Mouse (Mus musculus): ENCODE data around the gene Pld6.

The Pld6 gene

GRCm38 (mm10) chr11:59810480-59811158 lies 23.2 kb upstream of the Pld6 start:
- H3K27me3 ChIP-seq (ENCODE audit: insufficient read depth, low read length), result no peaks in the 10 kb centered on the region
- peaks cover 87% of the 10 kb centered on the region for H3K4me1 ChIP-seq (replicated peaks; ENCODE audit: low read depth, low read length)
- peaks cover 26% of the 10 kb centered on the region for H3K36me3 ChIP-seq (ENCODE audit: insufficient read depth, low read length)
- peak overlapping the region; percentile 90 for H3K4me3 ChIP-seq (replicated peaks; ENCODE audit: low read length)
- no peak for TF ChIP-seq POU5F1 (IDR thresholded peaks at IDR 0.05; ENCODE audit: borderline replicate concordance, low read length)
- H3K9me3 ChIP-seq (ENCODE audit: low read length), result no peaks in the 10 kb centered on the region

DNA sequence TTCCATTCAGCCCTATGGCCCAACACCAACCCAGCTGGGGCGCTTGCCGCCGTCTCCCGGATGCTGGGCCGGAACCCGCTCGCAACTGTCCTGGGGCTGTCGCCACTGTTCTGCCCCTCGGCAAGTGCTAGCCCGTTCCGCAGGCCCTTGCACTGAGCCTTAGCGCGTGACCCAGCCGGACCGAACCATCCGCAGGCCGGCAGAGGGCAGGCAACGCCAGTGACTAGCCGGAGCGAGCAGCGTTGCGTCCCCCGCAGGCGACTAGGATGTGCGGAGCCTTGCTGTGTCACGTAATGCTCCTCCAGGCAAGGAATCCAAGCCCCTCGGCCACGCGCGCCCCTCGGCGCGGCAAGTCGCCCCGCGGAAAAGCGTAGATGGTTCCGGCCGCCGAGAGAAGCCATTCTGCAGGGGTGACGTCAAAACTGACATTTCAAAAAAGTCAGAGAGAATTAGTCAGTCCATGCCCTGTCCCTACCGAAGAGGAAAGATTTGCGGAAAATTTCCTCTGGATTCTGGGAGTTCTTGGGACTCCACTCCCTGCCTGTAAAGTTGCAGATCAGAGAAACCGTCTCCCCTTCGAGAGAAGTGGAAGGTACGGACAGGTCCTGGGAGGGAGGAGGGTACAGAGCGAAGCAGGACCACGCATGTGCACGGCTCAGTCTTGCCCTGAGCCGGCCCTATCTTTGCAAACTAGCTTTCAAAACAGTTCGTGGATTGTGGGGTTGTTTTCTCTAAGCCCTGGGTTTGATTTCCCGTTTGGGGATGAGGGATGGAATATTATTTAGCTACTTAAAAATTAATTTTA lies 22.4 kb upstream of the Pld6 start, which contains the start of gene Flcn:
Gene Flcn, minus strand, starts transcription at position 347 of the 805 bp plus-strand sequence.
- Histone ChIP-seq H3K4me3 (replicated peaks; ENCODE audit: low read length) (peak within 1 kb of the TSS; percentile 90), H3K36me3 (ENCODE audit: insufficient read depth, low read length) (peaks cover 32% of the 10 kb centered on the region), H3K4me1 (replicated peaks; ENCODE audit: low read depth, low read length) (peaks cover 86% of the 10 kb centered on the region), H3K27me3 (ENCODE audit: insufficient read depth, low read length) (no peaks in the 10 kb centered on the region), H3K9me3 (ENCODE audit: low read length) (no peaks in the 10 kb centered on the region)
- TF ChIP-seq NANOG (IDR thresholded peaks at IDR 0.05; ENCODE audit: borderline replicate concordance, low read length) (no peak), POU5F1 (IDR thresholded peaks at IDR 0.05; ENCODE audit: borderline replicate concordance, low read length) (no peak), CTCF (conservative IDR thresholded peaks at IDR 0.05; ENCODE audit: low read length) (no peak)

- H3K27me3 ChIP-seq (ENCODE audit: insufficient read depth, low read length), result no peaks in the 10 kb centered on the region
- H3K9me3 ChIP-seq (ENCODE audit: low read length), result no peaks in the 10 kb centered on the region
- TF ChIP-seq POU5F1 (IDR thresholded peaks at IDR 0.05; ENCODE audit: borderline replicate concordance, low read length), result no peak
- no peak for TF ChIP-seq NANOG (IDR thresholded peaks at IDR 0.05; ENCODE audit: borderline replicate concordance, low read length)
- TF ChIP-seq CTCF (conservative IDR thresholded peaks at IDR 0.05; ENCODE audit: low read length), result no peak
- peaks cover 39% of the 10 kb centered on the region for H3K36me3 ChIP-seq (ENCODE audit: insufficient read depth, low read length)
- H3K4me1 ChIP-seq (replicated peaks; ENCODE audit: low read depth, low read length), result peaks cover 86% of the 10 kb centered on the region
- peak overlapping the region; percentile 90 for H3K4me3 ChIP-seq (replicated peaks; ENCODE audit: low read length)
Measured at GRCm38 (mm10) chr11:59809071-59809669, 21.7 kb upstream of the Pld6 start.

GRCm38 (mm10) chr11:59808170-59808960 lies 20.9 kb upstream of the Pld6 start:
- peak overlapping the region; percentile 90 for H3K4me3 ChIP-seq (replicated peaks; ENCODE audit: low read length)
- peaks cover 47% of the 10 kb centered on the region for H3K36me3 ChIP-seq (ENCODE audit: insufficient read depth, low read length)
- no peaks in the 10 kb centered on the region for H3K27me3 ChIP-seq (ENCODE audit: insufficient read depth, low read length)
- no peaks in the 10 kb centered on the region for H3K9me3 ChIP-seq (ENCODE audit: low read length)
- TF ChIP-seq POU5F1 (IDR thresholded peaks at IDR 0.05; ENCODE audit: borderline replicate concordance, low read length) (no peak), NANOG (IDR thresholded peaks at IDR 0.05; ENCODE audit: borderline replicate concordance, low read length) (no peak), CTCF (conservative IDR thresholded peaks at IDR 0.05; ENCODE audit: low read length) (no peak)
- H3K4me1 ChIP-seq (replicated peaks; ENCODE audit: low read depth, low read length), result peaks cover 78% of the 10 kb centered on the region

DNA sequence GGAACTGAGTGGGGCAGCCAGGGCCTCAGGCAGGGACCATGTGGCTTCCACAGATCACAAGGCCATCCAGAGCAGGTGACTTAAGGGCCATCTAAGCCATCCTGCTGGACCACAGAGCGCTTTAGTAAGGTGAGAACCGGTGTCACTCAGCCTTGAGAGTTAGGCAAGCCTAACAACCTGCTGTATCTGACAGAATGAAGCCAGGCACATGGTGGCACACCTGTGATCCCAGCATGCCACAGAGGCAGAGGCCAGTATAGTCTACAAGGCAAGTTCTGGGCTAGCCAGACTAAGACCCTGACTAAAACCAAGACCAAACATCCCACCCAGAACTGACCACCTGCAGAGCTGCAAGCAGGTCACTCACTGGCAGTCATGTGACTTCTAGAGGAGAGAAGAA lies 18.2 kb upstream of the Pld6 start:
- peaks cover 74% of the 10 kb centered on the region for H3K36me3 ChIP-seq (ENCODE audit: insufficient read depth, low read length)
- no peak overlapping the region for H3K4me3 ChIP-seq (replicated peaks; ENCODE audit: low read length)
- H3K4me1 ChIP-seq (replicated peaks; ENCODE audit: low read depth, low read length), result peaks cover 70% of the 10 kb centered on the region
- no peaks in the 10 kb centered on the region for H3K9me3 ChIP-seq (ENCODE audit: low read length)
- TF ChIP-seq NANOG (IDR thresholded peaks at IDR 0.05; ENCODE audit: borderline replicate concordance, low read length) (no peak), POU5F1 (IDR thresholded peaks at IDR 0.05; ENCODE audit: borderline replicate concordance, low read length) (no peak), CTCF (conservative IDR thresholded peaks at IDR 0.05; ENCODE audit: low read length) (no peak)
- H3K27me3 ChIP-seq (ENCODE audit: insufficient read depth, low read length), result no peaks in the 10 kb centered on the region

DNA sequence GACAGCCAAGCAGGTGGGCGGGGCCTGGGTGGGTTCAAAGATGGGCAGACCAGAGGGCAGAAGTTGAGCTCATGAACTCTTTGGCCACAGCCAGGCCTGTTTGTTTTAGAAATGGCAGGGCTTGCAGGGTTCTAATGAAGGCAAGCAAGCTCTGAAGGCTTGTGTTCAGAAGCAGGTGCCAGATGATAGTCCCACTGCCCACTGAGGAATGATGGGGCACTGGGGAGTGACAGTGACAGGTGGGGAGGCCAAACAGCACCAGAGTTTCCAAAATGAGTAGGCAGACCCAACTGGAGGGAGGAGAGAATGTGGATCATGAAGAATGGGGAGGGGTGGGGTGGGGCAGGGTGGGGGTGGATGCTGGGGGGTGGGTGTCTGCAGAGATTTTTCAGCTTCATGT lies 17.8 kb upstream of the Pld6 start:
- Histone ChIP-seq H3K27me3 (ENCODE audit: insufficient read depth, low read length) (no peaks in the 10 kb centered on the region), H3K36me3 (ENCODE audit: insufficient read depth, low read length) (peaks cover 78% of the 10 kb centered on the region), H3K4me1 (replicated peaks; ENCODE audit: low read depth, low read length) (peaks cover 72% of the 10 kb centered on the region), H3K9me3 (ENCODE audit: low read length) (no peaks in the 10 kb centered on the region), H3K4me3 (replicated peaks; ENCODE audit: low read length) (no peak overlapping the region)
- TF ChIP-seq POU5F1 (IDR thresholded peaks at IDR 0.05; ENCODE audit: borderline replicate concordance, low read length) (no peak), NANOG (IDR thresholded peaks at IDR 0.05; ENCODE audit: borderline replicate concordance, low read length) (no peak), CTCF (conservative IDR thresholded peaks at IDR 0.05; ENCODE audit: low read length) (no peak)

GRCm38 (mm10) chr11:59804409-59805110 lies 17.1 kb upstream of the Pld6 start:
- TF ChIP-seq NANOG (IDR thresholded peaks at IDR 0.05; ENCODE audit: borderline replicate concordance, low read length) (no peak), POU5F1 (IDR thresholded peaks at IDR 0.05; ENCODE audit: borderline replicate concordance, low read length) (no peak), CTCF (conservative IDR thresholded peaks at IDR 0.05; ENCODE audit: low read length) (no peak)
- H3K4me1 ChIP-seq (replicated peaks; ENCODE audit: low read depth, low read length), result peaks cover 72% of the 10 kb centered on the region
- H3K27me3 ChIP-seq (ENCODE audit: insufficient read depth, low read length), result no peaks in the 10 kb centered on the region
- no peak overlapping the region for H3K4me3 ChIP-seq (replicated peaks; ENCODE audit: low read length)
- no peaks in the 10 kb centered on the region for H3K9me3 ChIP-seq (ENCODE audit: low read length)
- peaks cover 85% of the 10 kb centered on the region for H3K36me3 ChIP-seq (ENCODE audit: insufficient read depth, low read length)

All from E14TG2a.4 (cell line).